Mouse (Mus musculus): ENCODE measurements at regions not wholly inside any gene's neighbourhood (a gene's known extent, or its start where the extent isn't known, plus 50 kb on each side); places are given as distances from the start of the nearest gene placed in this dataset.

DNA sequence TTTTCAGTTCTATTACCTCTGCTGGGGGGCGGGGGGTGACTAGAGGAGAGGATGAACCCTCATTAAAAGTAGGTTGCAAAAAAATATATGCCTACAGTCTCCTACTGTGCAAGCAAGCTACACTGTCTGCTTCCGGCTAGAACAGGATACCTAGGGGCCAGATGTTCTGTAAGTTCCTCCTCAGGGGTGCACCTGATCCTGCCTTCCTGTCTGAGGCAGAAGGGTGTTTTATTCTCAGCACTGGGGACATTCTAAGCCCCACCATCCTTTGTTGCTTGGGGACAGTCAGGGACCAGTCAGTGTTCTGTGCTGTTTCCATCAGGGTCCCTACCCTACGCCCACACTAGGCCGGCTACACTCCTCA is 261.5 kb downstream of the Cdh26 start:
- no peak for ATAC-seq (replicated peaks; ENCODE audit: insufficient number of reproducible peaks, low FRiP score, low TSS enrichment, poor library complexity, severe bottlenecking)

DNA sequence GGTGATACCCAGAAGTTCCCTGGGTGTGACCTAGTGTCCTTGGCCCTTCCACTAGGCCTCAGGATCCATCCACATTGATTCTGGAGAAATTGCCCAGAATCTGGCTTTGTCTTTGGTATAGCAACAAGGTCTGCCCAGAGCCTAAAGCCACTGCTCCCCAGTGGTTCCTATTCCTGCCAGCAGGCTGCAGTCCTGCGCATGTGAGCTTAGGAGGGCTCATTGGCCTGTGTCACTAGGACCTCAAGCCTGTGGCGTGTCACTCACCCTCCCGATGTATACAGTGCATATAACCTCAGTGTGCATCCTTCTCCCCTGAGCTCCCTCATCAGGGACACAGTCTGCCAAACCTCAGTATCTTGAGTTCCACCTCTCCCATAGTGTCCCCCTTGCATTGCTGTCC is 261.9 kb downstream of the Cdh26 start:
- ATAC-seq (replicated peaks; ENCODE audit: insufficient number of reproducible peaks, low FRiP score, low TSS enrichment, poor library complexity, severe bottlenecking), result no peak

DNA sequence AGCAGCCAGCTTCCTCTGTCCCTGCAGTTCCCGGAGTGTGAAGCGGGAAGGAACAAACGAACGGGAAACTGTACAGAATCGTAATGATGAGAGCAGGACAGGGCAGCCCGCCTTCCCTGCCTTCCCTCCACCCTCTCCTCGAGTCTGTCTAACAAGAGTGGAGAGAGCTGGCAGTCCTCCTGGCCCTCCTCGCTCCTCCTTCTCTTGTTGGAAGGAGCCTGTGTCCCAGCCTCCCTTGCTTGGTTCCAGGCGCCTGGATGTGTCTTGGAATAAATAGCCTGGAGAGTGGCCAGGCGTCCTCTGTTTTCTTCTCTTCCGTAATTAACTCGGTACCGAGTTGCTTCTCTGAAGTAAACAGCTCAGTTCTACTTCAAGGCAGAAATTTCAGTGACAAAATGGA is 268.3 kb downstream of the Cdh26 start:
- no peak for ATAC-seq (replicated peaks; ENCODE audit: insufficient number of reproducible peaks, low FRiP score, low TSS enrichment, poor library complexity, severe bottlenecking)

DNA sequence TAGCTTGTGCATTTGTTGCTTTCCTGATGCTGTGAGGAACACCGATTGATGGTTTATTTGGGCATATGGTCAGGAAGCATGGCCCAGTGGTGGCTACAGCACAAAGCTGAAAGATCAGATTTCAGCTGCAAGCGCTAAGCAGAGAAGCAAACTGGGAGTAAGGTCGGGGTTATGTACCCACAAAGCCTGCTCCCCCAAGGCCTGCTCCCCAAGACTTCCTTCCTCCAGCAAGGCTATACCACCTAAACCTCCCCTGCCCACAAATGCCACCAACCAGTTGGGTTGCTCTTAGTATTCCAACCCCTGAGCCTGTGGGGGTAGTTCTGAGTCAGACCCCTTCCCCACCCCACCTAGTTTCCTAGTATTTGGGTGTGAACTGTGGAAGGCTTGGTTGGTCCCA is 270.5 kb downstream of the Cdh26 start:
- ATAC-seq (replicated peaks; ENCODE audit: insufficient number of reproducible peaks, low FRiP score, low TSS enrichment, poor library complexity, severe bottlenecking), result no peak

DNA sequence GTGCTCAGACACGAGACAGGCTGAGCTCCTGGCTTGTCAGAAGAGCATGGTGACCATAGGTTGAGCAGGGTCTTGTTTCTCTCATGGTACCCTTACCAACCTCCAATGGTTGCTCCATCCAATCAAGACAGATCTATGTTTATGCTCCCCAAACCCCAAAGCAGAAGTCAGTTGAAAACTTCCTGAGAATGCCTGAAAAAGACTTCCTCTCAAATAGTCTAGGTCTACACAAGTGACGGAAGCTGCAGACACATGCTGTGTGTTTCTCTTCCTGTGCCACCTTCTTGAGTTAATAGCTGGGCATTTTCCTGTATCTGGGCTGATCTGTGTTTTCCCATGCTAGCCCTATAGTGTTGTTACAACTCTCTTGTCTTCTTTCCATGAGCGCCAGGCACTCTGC is 274.2 kb downstream of the Cdh26 start:
- ATAC-seq (replicated peaks; ENCODE audit: insufficient number of reproducible peaks, low FRiP score, low TSS enrichment, poor library complexity, severe bottlenecking), result no peak

DNA sequence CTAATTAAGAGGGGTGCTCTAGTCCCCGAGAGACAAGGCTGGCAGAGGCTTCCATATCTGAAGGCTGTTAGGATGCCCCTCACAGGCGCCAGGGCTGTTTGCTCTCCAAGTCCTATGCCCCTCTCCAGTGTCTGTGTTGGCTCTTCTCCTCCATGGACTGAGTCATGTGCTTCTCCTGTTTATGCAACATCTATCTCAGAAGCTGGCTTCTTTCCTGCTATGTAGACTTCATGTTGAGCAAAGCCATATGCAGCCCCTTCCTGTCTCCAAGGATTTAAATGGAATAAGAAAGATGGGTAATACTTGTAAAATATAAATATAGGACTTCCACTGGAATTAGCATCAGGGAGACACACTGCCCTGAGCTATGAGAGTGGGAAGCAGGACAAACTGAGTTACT is 278.3 kb downstream of the Cdh26 start:
- ATAC-seq (replicated peaks; ENCODE audit: insufficient number of reproducible peaks, low FRiP score, low TSS enrichment, poor library complexity, severe bottlenecking), result no peak

DNA sequence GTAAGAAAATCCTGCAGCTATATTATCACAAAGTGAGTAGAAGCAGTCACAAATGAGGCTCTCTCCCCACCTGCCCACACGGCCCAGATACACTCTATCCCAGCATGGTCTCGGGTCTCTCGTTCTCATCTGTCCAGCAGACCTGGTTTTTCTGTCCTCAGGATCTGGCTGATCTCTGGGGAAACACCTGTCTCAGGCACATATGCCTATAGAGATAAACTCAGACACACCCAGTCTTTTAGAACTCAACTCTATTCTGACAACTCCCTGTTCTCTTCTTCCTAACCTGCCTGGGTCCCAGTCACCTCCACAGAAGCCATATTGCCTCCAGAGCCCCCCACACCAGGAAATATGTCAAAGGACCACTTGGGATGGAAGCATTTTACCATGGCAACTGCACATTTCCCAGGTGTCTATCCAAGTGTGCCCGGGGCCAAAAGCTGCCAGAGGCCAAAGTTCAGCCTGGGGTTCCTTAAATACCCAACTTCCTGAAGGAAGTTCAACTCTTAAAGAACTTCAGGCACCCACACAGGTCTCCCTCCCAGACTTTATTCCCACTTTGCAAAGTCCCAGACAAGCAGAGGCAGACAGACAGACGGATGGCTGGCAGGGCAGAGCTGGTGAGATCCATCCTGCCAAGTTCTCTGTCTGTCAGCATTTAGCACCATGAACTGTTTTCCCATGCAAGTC is 279.0 kb downstream of the Cdh26 start:
- ATAC-seq (replicated peaks; ENCODE audit: insufficient number of reproducible peaks, low FRiP score, low TSS enrichment, poor library complexity, severe bottlenecking), result no peak

DNA sequence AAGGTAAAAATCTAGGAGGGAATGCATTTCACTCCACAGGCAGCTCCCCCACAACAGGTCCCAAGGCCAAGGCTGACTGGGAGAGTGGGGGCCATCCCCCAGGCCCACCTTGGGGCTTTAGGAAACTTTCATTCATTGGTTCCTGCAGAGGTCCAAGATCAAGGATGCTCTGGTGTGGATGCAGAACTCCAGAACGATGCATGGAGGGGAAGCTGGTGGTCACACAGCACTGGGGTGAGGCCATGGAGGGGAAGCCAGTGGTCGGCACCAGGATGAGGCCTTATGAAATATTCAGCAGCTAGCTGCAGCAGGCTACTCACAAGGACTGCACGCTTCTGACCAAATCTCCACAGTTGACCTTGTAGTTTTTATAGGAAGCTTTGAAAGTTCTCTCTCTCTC is 279.7 kb downstream of the Cdh26 start:
- no peak for ATAC-seq (replicated peaks; ENCODE audit: insufficient number of reproducible peaks, low FRiP score, low TSS enrichment, poor library complexity, severe bottlenecking)

DNA sequence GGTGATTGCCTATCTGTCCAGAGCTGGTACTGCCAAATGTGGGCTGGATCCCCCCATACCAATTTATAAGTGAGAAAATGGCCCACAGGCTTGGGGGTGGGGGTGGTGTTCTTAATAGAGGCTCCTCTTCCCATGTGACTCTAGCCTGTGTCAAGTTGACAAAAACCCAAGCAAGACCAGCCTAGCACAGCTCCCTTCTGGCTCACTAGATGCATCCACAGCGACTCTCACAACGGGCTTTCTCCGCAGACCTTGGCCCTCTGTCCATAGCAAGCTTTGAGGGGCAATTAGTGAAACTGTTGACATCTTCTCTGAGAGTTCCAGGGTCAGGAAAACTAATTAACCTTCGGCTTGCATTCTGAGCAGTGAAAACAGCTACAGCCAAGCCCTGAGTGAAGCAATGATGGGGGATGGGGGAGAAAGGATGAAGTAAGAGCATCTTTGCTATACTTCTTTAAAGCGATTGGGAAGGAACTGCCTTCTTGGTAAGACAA is 281.3 kb downstream of the Cdh26 start:
- no peak for ATAC-seq (replicated peaks; ENCODE audit: insufficient number of reproducible peaks, low FRiP score, low TSS enrichment, poor library complexity, severe bottlenecking)

DNA sequence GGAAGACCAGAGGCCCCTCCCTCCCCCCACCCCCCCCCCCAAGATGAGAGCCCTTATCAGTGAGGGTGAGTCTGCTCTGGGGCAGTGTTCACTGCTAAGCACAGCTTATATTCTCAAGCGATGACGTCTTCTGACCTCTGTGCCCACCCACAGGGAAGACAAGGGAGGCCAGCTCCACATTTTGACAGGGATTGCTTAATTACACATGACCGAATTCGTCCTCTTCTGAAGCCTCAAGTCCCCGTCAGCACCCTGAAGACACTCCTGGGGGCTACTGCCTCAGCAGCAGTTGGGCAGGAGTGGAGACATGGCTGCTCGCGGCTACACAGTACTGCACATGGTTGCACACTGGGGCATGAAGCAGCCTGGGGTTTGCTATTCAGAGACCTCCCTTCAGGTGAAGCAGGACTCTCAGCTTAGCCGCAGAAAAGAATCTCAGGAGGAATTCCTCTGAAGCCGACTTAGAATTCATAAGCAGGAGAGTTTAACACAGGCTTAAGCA is 282.1 kb downstream of the Cdh26 start:
- no peak for ATAC-seq (replicated peaks; ENCODE audit: insufficient number of reproducible peaks, low FRiP score, low TSS enrichment, poor library complexity, severe bottlenecking)

DNA sequence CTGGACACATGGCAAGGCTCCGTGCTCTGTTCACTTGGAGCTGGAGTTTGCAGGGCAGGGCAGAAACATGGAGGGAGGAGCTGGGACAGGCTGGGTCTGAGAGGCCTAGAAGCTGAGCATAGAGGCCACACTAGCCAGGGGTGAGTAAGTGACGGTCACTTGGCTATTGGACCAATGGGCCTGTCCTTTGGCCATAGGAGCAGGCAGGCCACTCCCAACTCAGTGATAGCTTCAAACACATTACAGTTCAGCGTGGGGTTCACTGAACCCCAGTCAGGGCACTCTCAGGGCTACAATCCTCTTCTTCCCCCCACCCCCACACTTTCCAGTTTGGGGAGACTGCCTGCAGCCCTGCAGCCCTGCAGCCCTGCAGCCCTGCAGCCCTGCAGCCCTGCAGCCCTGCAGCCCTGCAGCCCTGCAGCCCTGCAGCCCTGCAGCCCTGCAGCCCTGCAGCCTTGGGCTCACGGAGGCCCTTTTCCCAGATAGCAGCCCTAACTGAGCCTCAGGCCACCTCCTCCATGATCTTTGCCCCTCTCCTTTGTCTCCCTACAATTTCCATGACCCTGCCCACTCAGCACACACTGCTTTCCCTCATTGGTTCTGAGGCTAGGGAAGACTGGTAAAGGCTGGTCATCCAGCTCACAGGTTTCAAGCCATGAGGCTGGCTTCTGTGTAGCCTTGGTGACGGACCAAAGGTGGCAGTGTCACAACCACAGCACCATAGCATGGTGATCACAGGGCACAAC is 285.3 kb downstream of the Cdh26 start:
- no peak for ATAC-seq (replicated peaks; ENCODE audit: insufficient number of reproducible peaks, low FRiP score, low TSS enrichment, poor library complexity, severe bottlenecking)

DNA sequence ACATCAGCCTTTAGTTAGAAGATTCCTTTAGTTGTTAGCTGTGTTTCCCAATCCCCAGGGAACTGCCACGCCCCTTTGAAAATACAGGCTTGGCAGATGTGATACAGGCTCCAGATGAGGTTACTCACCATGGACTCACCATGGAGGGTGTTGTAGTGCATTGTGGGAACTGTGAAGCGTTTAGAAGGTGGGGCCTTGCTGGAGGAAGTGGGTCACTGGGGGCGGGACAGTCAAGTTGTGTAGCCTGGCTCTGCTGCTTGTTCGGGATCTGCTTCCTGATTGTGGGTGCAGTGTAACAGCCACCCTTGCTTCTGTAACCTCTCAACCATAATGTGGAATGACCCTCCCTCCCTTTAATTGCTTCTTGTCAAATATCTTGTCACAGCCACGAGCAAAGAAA is 287.7 kb downstream of the Cdh26 start:
- no peak for ATAC-seq (replicated peaks; ENCODE audit: insufficient number of reproducible peaks, low FRiP score, low TSS enrichment, poor library complexity, severe bottlenecking)

DNA sequence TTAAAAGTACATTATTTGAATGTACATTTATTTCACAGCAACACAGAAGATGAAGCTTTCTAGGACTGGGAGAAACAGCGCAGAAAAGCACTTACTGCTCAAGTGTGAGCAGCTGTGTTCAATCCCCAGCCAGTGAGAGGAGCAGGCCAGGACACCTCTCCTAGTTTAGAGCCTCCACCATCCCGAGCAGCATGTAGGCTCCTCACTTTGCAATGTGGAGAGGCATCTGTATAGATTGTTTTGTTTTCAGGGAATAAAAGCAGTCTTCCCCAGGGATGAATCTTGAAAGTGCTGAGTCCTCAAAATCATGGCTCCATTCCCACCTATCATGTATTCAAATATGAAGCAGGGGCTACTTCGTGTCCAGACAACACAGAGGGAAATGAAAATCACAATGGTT is 293.1 kb downstream of the Cdh26 start:
- ATAC-seq (replicated peaks; ENCODE audit: insufficient number of reproducible peaks, low FRiP score, low TSS enrichment, poor library complexity, severe bottlenecking), result no peak

DNA sequence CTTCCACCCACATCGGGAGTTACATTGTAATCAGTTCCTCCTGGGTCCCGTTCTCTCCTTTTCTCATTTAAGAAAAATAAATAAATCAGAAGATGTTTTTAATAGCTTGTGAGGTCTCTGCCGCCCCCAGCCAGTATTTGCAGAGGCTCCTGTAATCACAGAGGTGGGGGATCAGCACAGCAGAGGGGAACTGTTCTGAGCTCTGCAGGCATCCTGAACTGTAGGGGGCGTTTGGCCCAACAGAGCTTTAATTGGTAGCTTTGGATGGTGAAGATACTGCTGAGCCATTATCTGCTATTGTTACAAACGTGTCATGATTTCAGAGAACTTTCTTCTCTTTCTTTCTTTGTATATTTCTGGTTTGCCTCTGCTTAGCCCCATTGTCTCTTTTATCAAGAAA is 293.9 kb downstream of the Cdh26 start:
- no peak for ATAC-seq (replicated peaks; ENCODE audit: insufficient number of reproducible peaks, low FRiP score, low TSS enrichment, poor library complexity, severe bottlenecking)

DNA sequence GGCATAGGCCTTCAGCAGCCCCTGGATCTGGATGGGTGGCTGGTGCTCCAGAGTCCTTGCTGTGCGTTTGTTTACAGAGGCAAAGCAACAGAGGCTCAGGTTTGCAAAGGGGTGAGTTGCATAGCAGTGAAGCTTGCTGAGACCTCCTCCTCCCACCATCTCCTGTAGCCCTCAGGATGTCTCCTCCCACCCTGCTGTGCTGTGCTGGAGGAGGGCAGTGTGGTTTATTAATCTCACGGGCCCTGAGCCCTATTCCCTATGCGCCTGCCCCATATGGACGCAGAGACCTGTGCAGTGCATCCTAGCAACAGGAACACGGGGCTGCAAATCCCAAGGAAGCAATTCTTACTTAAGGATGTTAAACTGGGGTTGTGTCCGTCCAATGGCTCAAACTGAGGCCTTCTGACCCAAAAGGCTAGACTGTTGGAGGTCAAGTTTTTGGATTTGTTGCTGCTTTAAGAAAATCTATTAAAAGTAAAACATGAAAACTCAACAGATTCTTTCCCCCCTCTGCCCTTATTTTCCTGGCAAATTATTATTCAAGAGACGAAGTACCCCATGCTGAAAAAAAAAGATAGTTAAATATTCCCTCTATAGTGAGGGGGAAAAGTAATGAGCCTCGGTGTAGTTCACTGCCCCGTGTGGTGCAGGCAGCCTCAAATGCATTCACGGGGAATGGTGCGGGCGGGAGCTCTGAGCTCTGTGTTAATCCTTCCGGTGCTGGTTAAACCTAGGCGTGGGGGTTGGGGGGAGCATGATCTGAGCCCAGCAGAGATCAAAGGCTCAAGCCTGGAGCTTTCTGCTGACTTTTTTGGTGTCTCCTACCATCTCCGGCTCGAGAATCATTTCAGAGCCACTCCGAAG is 297.8 kb downstream of the Cdh26 start:
- no peak for ATAC-seq (replicated peaks; ENCODE audit: insufficient number of reproducible peaks, low FRiP score, low TSS enrichment, poor library complexity, severe bottlenecking)

DNA sequence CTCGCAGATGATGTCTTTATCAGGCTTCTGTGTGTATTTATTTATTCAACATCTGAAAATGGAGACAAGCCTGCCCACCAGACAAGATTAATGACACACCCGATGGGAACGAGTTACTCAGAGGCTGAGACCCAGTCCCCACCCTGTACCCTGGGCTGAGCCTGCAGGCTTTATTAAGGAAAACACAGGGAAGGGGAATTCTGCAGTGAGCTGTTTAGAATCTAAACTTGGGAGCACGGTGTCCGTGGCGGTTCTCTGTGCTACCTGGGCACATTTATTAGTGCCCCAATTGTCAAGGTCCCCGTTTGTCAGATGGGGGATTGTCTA is 298.4 kb downstream of the Cdh26 start:
- ATAC-seq (replicated peaks; ENCODE audit: insufficient number of reproducible peaks, low FRiP score, low TSS enrichment, poor library complexity, severe bottlenecking), result no peak

DNA sequence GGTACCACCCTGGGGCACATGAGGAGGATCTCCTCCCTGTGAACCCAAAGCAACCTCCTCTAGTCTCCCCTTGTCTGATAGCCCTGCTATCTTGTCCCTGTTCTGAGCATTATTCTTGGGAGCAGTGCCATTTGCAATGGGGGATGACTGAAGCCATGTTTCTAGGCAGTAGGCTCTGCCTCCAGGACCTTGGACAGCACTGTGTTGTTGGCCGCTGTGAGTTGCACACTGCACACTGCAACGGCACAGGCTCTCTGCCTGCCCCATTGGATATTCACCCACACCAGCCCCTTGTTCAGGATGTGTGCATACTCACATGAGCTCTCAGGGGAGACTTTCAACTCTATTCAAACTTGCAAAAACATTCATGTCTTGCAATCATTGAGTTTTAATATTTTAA is 304.8 kb downstream of the Cdh26 start:
- no peak for ATAC-seq (replicated peaks; ENCODE audit: insufficient number of reproducible peaks, low FRiP score, low TSS enrichment, poor library complexity, severe bottlenecking)

DNA sequence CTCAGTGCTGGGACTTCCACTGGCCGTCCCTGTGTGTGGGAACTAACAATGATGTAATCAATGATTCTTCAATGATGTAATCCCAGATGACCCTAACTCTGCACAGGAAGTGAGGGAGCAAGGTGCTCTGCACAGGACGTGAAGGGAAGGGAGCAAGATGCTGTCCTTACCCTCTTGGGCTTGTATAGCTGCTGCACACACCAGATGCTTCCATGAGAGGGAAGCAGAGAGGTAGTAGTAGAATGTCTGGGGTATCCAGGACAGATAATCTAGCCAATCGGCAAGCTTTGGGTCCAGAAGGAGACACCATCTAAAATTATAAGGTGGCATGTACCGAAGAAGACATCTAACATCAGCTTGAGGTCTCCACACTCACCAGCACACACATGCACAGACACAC is 314.3 kb downstream of the Cdh26 start:
- ATAC-seq (replicated peaks; ENCODE audit: insufficient number of reproducible peaks, low FRiP score, low TSS enrichment, poor library complexity, severe bottlenecking), result no peak

DNA sequence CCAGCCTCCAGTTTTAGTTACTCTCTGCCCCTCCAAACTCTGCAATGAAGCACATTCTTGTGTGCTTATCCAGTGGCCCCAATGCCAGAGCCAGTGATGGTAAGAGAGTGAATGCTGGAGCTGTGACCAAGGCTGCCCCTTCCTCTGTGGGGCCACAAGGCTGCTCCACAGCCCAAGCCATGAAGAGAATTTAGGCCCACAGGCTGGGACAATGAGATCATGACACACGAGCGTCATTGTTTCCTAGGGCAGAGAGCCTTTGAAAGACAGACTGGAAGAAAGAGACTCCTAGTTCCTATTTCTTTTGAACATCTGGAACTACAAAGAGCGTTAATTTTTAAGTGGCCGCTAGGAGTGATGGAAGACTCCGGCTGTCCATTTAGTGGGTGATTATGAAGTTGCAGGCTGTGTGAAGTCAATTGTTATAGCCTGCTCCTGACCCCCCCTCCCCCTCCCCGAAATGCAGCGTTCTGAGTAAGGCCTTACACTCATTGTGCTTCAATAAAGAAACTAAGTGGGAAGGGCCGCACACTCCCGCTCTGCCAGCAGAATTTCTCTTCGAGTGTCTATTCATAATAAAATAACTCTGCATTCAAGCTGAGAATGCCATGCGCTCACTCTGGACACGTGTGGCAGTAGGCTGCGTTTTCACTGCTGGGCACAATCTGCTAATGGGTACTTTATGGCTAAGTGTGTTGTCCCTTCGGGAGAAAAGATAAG is 315.1 kb downstream of the Cdh26 start:
- no peak for ATAC-seq (replicated peaks; ENCODE audit: insufficient number of reproducible peaks, low FRiP score, low TSS enrichment, poor library complexity, severe bottlenecking)
